Mouse (Mus musculus) cerebellum, adult 2 months (tissue): ENCODE measurements at regions not wholly inside any gene's neighbourhood (a gene's known extent, or its start where the extent isn't known, plus 50 kb on each side); places are given as distances from the start of the nearest gene placed in this dataset.

Source experiments
- CTCF ChIP-seq: fragments of 200-500 bp; IDR thresholded peaks from 2 replicates; pipeline ENCODE4 v1.5.1; 2011; ENCODE audit warnings: low read depth, mild to moderate bottlenecking, control low read depth, low read length, moderate library complexity, borderline replicate concordance; ENCODE audit not compliant: insufficient read depth
- POLR2A ChIP-seq: fragments of 200-500 bp; IDR thresholded peaks from 2 replicates; pipeline ENCODE4 v1.6.1; 2011; ENCODE audit warnings: low read length, control low read depth, borderline replicate concordance; ENCODE audit not compliant: insufficient read depth

DNA sequence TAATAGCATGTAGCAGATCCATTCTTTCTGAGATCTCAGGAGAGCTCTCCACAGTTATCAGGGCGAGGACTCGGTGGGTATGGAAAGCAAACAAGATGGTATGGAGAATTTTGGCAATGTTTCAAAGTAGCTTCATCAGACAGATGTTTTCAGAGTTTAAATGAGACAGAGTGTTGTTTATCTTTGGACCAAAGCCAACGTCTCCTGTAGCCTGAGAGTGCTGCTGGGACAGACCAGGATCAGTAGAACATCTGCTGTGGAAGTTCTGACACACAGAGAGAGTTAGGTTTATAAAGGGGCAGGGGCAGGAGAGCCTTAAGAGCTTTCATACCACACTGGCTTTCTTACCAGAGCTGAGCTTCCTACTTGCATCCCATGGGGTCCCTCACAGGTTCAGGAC is 97.6 kb downstream of the Dact1 start:
- TF ChIP-seq CTCF (no peak), POLR2A (no peak)
